Mouse (Mus musculus) MEL (cell line): ENCODE data around the gene Ifit1bl2. TPM values are rescaled to one million over a fixed set of nuclear protein-coding genes. Genes with fewer than 3 reads are reported as not detected.

Experiments
- DNase-seq: peaks from one replicate; pipeline ENCODE4 v3.0.0; 2011; ENCODE audit warnings: low read depth, low spot score
- H3K27ac ChIP-seq: 2 replicates; pipeline ENCODE4 v1.5.1; 2012; ENCODE audit warnings: low read depth, mild to moderate bottlenecking, control low read depth, low read length, moderate library complexity; ENCODE audit not compliant: control insufficient read depth
- H3K27me3 ChIP-seq, 2 experiments: fragments of 150-350 bp in 1 of 2; sonication (generic) in 1 of 2; 2 replicates each; pipeline ENCODE4 v1.6.1; 2012; ENCODE audit warnings: low read length in 2 of 2, mild to moderate bottlenecking in 2 of 2, improper control_type of control experiment in 1 of 2, moderate library complexity in 1 of 2; ENCODE audit not compliant: insufficient read depth in 2 of 2, control insufficient read depth in 1 of 2
- H3K36me3 ChIP-seq, 2 experiments: 2 replicates each; pipeline ENCODE4 v1.6.1; 2012 to 2014; ENCODE audit warnings: low read length in 2 of 2, improper control_type of control experiment in 1 of 2, inconsistent platforms in 1 of 2, mild to moderate bottlenecking in 1 of 2; ENCODE audit not compliant: insufficient read depth in 2 of 2, control insufficient read depth in 1 of 2
- H3K4me1 ChIP-seq, 2 experiments: fragments of 150-350 bp in 1 of 2; sonication (generic) in 1 of 2; 2 replicates each; pipeline ENCODE4 v1.6.1; 2012; ENCODE audit warnings: low read length in 2 of 2, improper control_type of control experiment in 1 of 2, mild to moderate bottlenecking in 1 of 2; ENCODE audit not compliant: insufficient read depth in 2 of 2, control insufficient read depth in 1 of 2
- H3K4me3 ChIP-seq, 2 experiments: fragments of 150-350 bp in 1 of 2; sonication (generic) in 1 of 2; 2 replicates each; pipeline ENCODE4 v1.5.1; 2012; ENCODE audit warnings: low read depth in 2 of 2, low read length in 2 of 2, mild to moderate bottlenecking in 2 of 2, moderate library complexity in 2 of 2, control low read depth in 1 of 2, improper control_type of control experiment in 1 of 2; ENCODE audit not compliant: control insufficient read depth in 1 of 2, insufficient read depth in 1 of 2
- H3K79me2 ChIP-seq: 2 replicates; pipeline ENCODE4 v1.6.1; 2012; ENCODE audit warnings: mild to moderate bottlenecking, low read length, moderate library complexity; ENCODE audit not compliant: control insufficient read depth, poor library complexity, insufficient read depth
- H3K9ac ChIP-seq: 2 replicates; pipeline ENCODE4 v1.6.1; 2012; ENCODE audit warnings: low read depth, mild to moderate bottlenecking, control low read depth, low read length, moderate library complexity; ENCODE audit not compliant: control insufficient read depth, poor library complexity, severe bottlenecking
- H3K9me3 ChIP-seq: fragments of 150-350 bp; sonication (generic); replicated peaks from 2 replicates; pipeline ENCODE4 v1.6.1; 2012; ENCODE audit warnings: mild to moderate bottlenecking, low read length, improper control_type of control experiment, moderate library complexity; ENCODE audit not compliant: insufficient read depth
- CHD2 ChIP-seq: IDR thresholded peaks from 2 replicates; pipeline ENCODE4 v1.6.1; 2011; ENCODE audit warnings: low read length, improper control_type of control experiment
- E2F4 ChIP-seq: IDR thresholded peaks from 2 replicates; pipeline ENCODE4 v1.6.1; 2011; ENCODE audit warnings: low read depth, low read length, improper control_type of control experiment, borderline replicate concordance
- ELF1 ChIP-seq: IDR thresholded peaks from 2 replicates; pipeline ENCODE4 v1.6.1; 2014; ENCODE audit warnings: low read depth, mild to moderate bottlenecking, inconsistent platforms, low read length, improper control_type of control experiment, moderate library complexity
- EP300 ChIP-seq, 2 experiments: IDR thresholded peaks; 2 replicates each; pipeline ENCODE4 v1.6.1; 2011; ENCODE audit warnings: improper control_type of control experiment in 2 of 2, low read length in 2 of 2, low read depth in 1 of 2, mild to moderate bottlenecking in 1 of 2
- ETS1 ChIP-seq: IDR thresholded peaks from 2 replicates; pipeline ENCODE4 v1.6.1; 2012; ENCODE audit warnings: low read depth, mild to moderate bottlenecking, inconsistent platforms, low read length, improper control_type of control experiment, moderate library complexity
- GATA1 ChIP-seq: IDR thresholded peaks from 2 replicates; pipeline ENCODE4 v1.6.1; 2011; ENCODE audit warnings: low read depth, low read length, improper control_type of control experiment
- JUND ChIP-seq: IDR thresholded peaks from 2 replicates; pipeline ENCODE4 v1.6.1; 2011; ENCODE audit warnings: low read depth, mild to moderate bottlenecking, improper control_type of control experiment, low read length
- MEF2A ChIP-seq: IDR thresholded peaks from 2 replicates; pipeline ENCODE4 v1.6.1; 2014; ENCODE audit warnings: low read depth, mild to moderate bottlenecking, inconsistent platforms, low read length, improper control_type of control experiment; ENCODE audit not compliant: poor library complexity, insufficient replicate concordance, severe bottlenecking; ENCODE audit errors: extremely low read depth
- MYC ChIP-seq: IDR thresholded peaks from 2 replicates; pipeline ENCODE4 v1.6.1; 2011; ENCODE audit warnings: low read depth, mild to moderate bottlenecking, low read length, improper control_type of control experiment, moderate library complexity
- POLR2A ChIP-seq, 2 experiments: IDR thresholded peaks; 2 replicates each; pipeline ENCODE4 v1.6.1; 2011 to 2012; ENCODE audit warnings: low read length in 2 of 2, mild to moderate bottlenecking in 2 of 2, control low read depth in 1 of 2, improper control_type of control experiment in 1 of 2, low read depth in 1 of 2, moderate library complexity in 1 of 2; ENCODE audit not compliant: control insufficient read depth in 1 of 2, insufficient read depth in 1 of 2, poor library complexity in 1 of 2
- RCOR1 ChIP-seq: IDR thresholded peaks from 2 replicates; pipeline ENCODE4 v1.6.1; 2012; ENCODE audit warnings: low read depth, mild to moderate bottlenecking, inconsistent platforms, low read length, improper control_type of control experiment
- SMC3 ChIP-seq: IDR thresholded peaks from 2 replicates; pipeline ENCODE4 v1.6.1; 2011; ENCODE audit warnings: low read depth, low read length, improper control_type of control experiment
- TAL1 ChIP-seq: IDR thresholded peaks from 2 replicates; pipeline ENCODE4 v1.6.1; 2012; ENCODE audit warnings: mild to moderate bottlenecking, inconsistent platforms, low read length, moderate library complexity, mixed read lengths
- TCF12 ChIP-seq: IDR thresholded peaks from 2 replicates; pipeline ENCODE4 v1.6.1; 2014; ENCODE audit warnings: low read depth, mild to moderate bottlenecking, inconsistent platforms, low read length, improper control_type of control experiment, moderate library complexity
- USF1 ChIP-seq: IDR thresholded peaks from 2 replicates; pipeline ENCODE4 v1.6.1; 2014; ENCODE audit warnings: low read depth, mild to moderate bottlenecking, inconsistent platforms, low read length, improper control_type of control experiment, moderate library complexity
- ZC3H11A ChIP-seq: IDR thresholded peaks from 2 replicates; pipeline ENCODE4 v1.6.1; 2012; ENCODE audit warnings: low read depth, mild to moderate bottlenecking, inconsistent platforms, low read length, improper control_type of control experiment
- ZMIZ1 ChIP-seq: IDR thresholded peaks from 2 replicates; pipeline ENCODE4 v1.6.1; 2012; ENCODE audit warnings: low read depth, mild to moderate bottlenecking, inconsistent platforms, low read length, improper control_type of control experiment, moderate library complexity
- polyA plus RNA-seq, 2 experiments: library from polyadenylated mRNA; stranded (reverse) in 1 of 2; unstranded in 1 of 2; fragments of >175 nt in 1 of 2; fragments of >200 nt in 1 of 2; gene quantifications; 2 replicates each; pipeline versions ENCODE4 v1.2.1 to v1.2.4; 2012; ENCODE audit warnings: low replicate concordance in 2 of 2, low read depth in 1 of 2; ENCODE audit not compliant: insufficient read length in 2 of 2, insufficient read depth in 1 of 2, missing spikeins in 1 of 2
- total RNA-seq: library from RNA; depleted of rRNA; stranded (reverse); fragments of 300-350 nt; gene quantifications from 2 replicates; pipeline ENCODE4 v1.2.3, GENCODE M21; 2012

Gene Ifit1bl2
- total and polyA plus RNA-seq, 3 experiments, result not detected

DNA sequence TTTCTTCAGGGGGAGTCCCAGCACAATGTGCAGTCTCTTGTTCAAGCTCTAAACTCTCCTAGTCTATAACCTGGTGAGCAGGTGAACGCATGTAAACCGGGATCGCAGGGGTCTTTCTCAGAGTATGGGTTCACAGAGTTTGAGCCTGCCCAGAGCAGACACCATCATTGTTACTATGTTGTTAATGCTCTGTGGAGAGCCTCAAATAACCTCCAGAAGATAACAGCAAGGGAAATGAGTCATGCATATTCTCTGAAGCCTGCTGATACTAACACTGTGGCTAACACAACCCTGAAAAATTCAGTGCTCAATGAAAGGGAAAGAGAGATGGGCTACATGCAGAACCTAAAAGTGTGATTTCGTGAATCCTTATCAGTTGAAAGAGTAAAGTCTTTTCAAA is 37.9 kb upstream of the Ifit1bl2 start:
- Histone ChIP-seq H3K9me3 (no peaks in the 10 kb centered on the region), H3K79me2 (no peaks in the 10 kb centered on the region), H3K27ac (no peak overlapping the region), H3K4me1 (peaks cover 0 to 10% of the 10 kb centered on the region in 2 experiments; a peak in 3 of 4 replicates), H3K36me3 (peaks cover 0 to 11% of the 10 kb centered on the region in 2 experiments; a peak in 2 of 4 replicates), H3K4me3 (no peak overlapping the region)
- peak; percentile 81 for TF ChIP-seq JUND
- peak; percentile 44; the same call in 1 of the 2 replicates for TF ChIP-seq ETS1
- TF ChIP-seq GATA1, result peak; percentile 89
- no peak for TF ChIP-seq SMC3
- no peak for TF ChIP-seq POLR2A (IDR thresholded peaks at IDR 0.05; ENCODE audit: control insufficient read depth in 1 of 2, insufficient read depth in 1 of 2, low read depth in 1 of 2, low read length in 2 of 2, poor library complexity in 1 of 2)
- TF ChIP-seq EP300 (IDR thresholded peaks at IDR 0.05; ENCODE audit: low read depth in 1 of 2, low read length in 2 of 2), result peak; percentile 81 to 89
- TF ChIP-seq ZC3H11A, result no peak
- TF ChIP-seq TAL1, result peak; percentile 46; the same call in 1 of the 2 replicates
- peak; percentile 59; the same call in 1 of the 2 replicates for TF ChIP-seq RCOR1
- TF ChIP-seq, all 39 proteins: peak for 6
- Histone ChIP-seq H3K27me3 (peaks cover 0 to 2% of the 10 kb centered on the region in 2 experiments; a peak in 1 of 4 replicates), H3K9ac (no peak overlapping the region)
- DNase-seq, result peak; percentile 70

DNA sequence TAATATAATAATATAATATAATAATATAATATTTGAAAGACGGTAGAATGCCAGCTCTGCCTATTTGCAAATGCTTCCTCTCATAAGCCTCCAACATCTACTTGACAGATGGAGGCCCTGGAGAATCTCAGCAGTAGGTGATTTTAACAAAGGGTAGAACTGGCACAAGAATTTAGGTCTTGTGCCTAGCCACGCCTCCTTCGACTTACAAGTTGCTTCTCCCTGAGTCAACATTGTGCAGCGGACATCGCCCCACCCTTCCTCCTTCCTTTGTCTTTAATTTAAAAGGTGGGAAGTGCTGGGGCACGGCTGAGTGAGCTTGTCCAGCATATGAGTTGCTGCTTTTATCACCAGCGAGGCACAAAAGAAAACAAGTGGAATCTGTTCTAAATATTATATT is 32.9 kb upstream of the Ifit1bl2 start:
- peaks cover 0 to 10% of the 10 kb centered on the region in 2 experiments; a peak in 3 of 4 replicates for H3K4me1 ChIP-seq
- no peaks in the 10 kb centered on the region for H3K79me2 ChIP-seq
- H3K27ac ChIP-seq, result no peak overlapping the region
- H3K4me3 ChIP-seq, result no peak overlapping the region
- peaks cover 0 to 8% of the 10 kb centered on the region in 2 experiments; a peak in 2 of 4 replicates for H3K36me3 ChIP-seq
- TF ChIP-seq USF1 (no peak), ETS1 (no peak), ZMIZ1 (no peak), RCOR1 (no peak), MEF2A (no peak), MYC (no peak), E2F4 (no peak), TCF12 (no peak), CHD2 (no peak), TAL1 (no peak), ELF1 (no peak), GATA1 (no peak)
- no peaks in the 10 kb centered on the region for H3K9me3 ChIP-seq
- peaks cover 2% of the 10 kb centered on the region in 2 experiments; a peak in 2 of 4 replicates for H3K27me3 ChIP-seq
- no peak for DNase-seq
- no peak overlapping the region for H3K9ac ChIP-seq
